Mouse (Mus musculus) heart, embryonic 14.5 days (tissue): Measurements from ENCODE around the gene Eif2s1. TPM values are rescaled to one million over a fixed set of nuclear protein-coding genes. Genes with fewer than 3 reads are reported as not detected.

Experiments used
- ATAC-seq: fragments of 200-750 bp; cut with Nextera tagmentation; 2 replicates; pipeline ENCODE4 v1.8.0; 2017; ENCODE audit warnings: low read depth, moderate TSS enrichment; ENCODE audit not compliant: insufficient number of reproducible peaks, insufficient read depth, low FRiP score
- H3K27ac ChIP-seq, 2 experiments: fragments of 200-500 bp in 1 of 2; fragments of 300-500 bp in 1 of 2; sonication (generic) in 1 of 2; replicated peaks in 1 of 2; 2 replicates each; pipeline ENCODE4 v1.5.1; 2012 to 2014; ENCODE audit warnings: low read depth in 2 of 2, low read length in 2 of 2, control low read depth in 1 of 2, mild to moderate bottlenecking in 1 of 2, mixed read lengths in 1 of 2; ENCODE audit not compliant: control insufficient read depth in 1 of 2, insufficient read depth in 1 of 2
- H3K27me3 ChIP-seq: fragments of 300-500 bp; sonication (generic); 2 replicates; pipeline ENCODE4 v1.6.1; 2014; ENCODE audit warnings: mild to moderate bottlenecking, low read length, control low read depth; ENCODE audit not compliant: control insufficient read depth, insufficient read depth
- H3K36me3 ChIP-seq: fragments of 300-500 bp; sonication (generic); 2 replicates; pipeline ENCODE4 v1.6.1; 2014; ENCODE audit warnings: mild to moderate bottlenecking, control low read depth, low read length, mixed read lengths; ENCODE audit not compliant: control insufficient read depth, insufficient read depth
- H3K4me1 ChIP-seq, 2 experiments: fragments of 200-500 bp in 1 of 2; fragments of 300-500 bp in 1 of 2; sonication (generic) in 1 of 2; 2 replicates each; pipeline ENCODE4 v1.6.1; 2012 to 2014; ENCODE audit warnings: low read length in 2 of 2, control low read depth in 1 of 2, mixed read lengths in 1 of 2; ENCODE audit not compliant: control insufficient read depth in 2 of 2, insufficient read depth in 2 of 2
- H3K4me2 ChIP-seq: fragments of 300-500 bp; sonication (generic); 2 replicates; pipeline ENCODE4 v1.6.1; 2014; ENCODE audit warnings: mild to moderate bottlenecking, low read length
- H3K4me3 ChIP-seq, 2 experiments: fragments of 200-500 bp in 1 of 2; fragments of 300-500 bp in 1 of 2; sonication (generic) in 1 of 2; 2 replicates each; pipeline ENCODE4 v1.5.1; 2012 to 2014; ENCODE audit warnings: low read length in 2 of 2, mild to moderate bottlenecking in 2 of 2, control low read depth in 1 of 2, low read depth in 1 of 2, moderate library complexity in 1 of 2; ENCODE audit not compliant: control insufficient read depth in 1 of 2, insufficient read depth in 1 of 2
- H3K9ac ChIP-seq: fragments of 300-500 bp; sonication (generic); 2 replicates; pipeline ENCODE4 v1.6.1; 2014; ENCODE audit warnings: mild to moderate bottlenecking, low read length
- H3K9me3 ChIP-seq: fragments of 300-500 bp; sonication (generic); 2 replicates; pipeline ENCODE4 v1.6.1; 2016; ENCODE audit warnings: low read length, control low read depth; ENCODE audit not compliant: control insufficient read depth
- WGBS: fragments of 180-500 bp; shearing (Covaris S2); extraction: QIAGEN DNeasy Blood & Tissue Kit; methylation state at CpG from one replicate; pipeline ENCODE4 v1.1.7; 2014; 5-methylcytosine and 5-hydroxymethylcytosine counted together
- polyA plus RNA-seq: library from polyadenylated mRNA; unstranded; fragments of >200 nt; fragmentation: Nextera tagmentation; extraction: Ambion mirVana; gene quantifications from 2 replicates; pipeline ENCODE4 v1.2.1, GENCODE M21; 2014

The Eif2s1 gene
- polyA plus RNA-seq, 1 experiment from 2014 or later = 139 TPM

- no peaks in the 10 kb centered on the region for H3K9me3 ChIP-seq
- H3K27me3 ChIP-seq = no peaks in the 10 kb centered on the region
- H3K4me3 ChIP-seq = peak overlapping the region; percentile 83 to 91
- WGBS = under 1% methylated on average over 22 of the region's 22 CpGs
- H3K9ac ChIP-seq = peak overlapping the region; percentile 93
- ATAC-seq = no peak; the same call in 1 of the 2 replicates
- peak overlapping the region; percentile 85 to 96 for H3K27ac ChIP-seq
- peaks cover 10% of the 10 kb centered on the region for H3K36me3 ChIP-seq
- peak overlapping the region; percentile 70 for H3K4me2 ChIP-seq
- peaks cover 2 to 20% of the 10 kb centered on the region in 2 experiments; a peak in 3 of 4 replicates for H3K4me1 ChIP-seq
Measured at GRCm38 (mm10) chr12:78862254-78862730, 673 bp downstream of the Eif2s1 start.

DNA sequence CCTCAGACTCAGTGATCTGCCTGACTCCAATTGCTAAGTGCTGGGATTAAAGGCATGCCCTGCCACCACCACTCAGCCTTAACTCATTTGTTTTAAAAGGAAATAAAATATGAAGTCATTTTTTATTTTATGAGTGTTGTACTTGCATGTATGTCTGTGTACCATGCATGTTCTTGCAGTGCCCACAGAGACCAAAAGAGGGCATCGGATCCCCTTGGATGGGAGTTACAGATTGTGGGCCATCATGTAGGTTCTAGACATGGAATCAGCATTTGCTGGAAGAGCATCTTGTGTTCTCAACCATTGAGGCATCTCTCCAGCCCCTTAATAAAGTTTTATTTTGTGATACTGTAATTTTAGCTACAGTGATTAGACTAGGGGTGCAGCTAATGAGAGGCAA is 3.8 kb downstream of the Eif2s1 start:
- H3K27me3 ChIP-seq = no peaks in the 10 kb centered on the region
- H3K4me1 ChIP-seq = peaks cover 2 to 9% of the 10 kb centered on the region in 2 experiments; a peak in 2 of 4 replicates
- no peak overlapping the region for H3K27ac ChIP-seq
- H3K4me2 ChIP-seq = no peak overlapping the region
- no peaks in the 10 kb centered on the region for H3K9me3 ChIP-seq
- H3K9ac ChIP-seq = no peak overlapping the region
- no peak overlapping the region for H3K4me3 ChIP-seq
- peaks cover 36% of the 10 kb centered on the region for H3K36me3 ChIP-seq
- no peak for ATAC-seq
- WGBS = 97% methylated on average over 1 of the region's 1 CpGs

- Histone ChIP-seq H3K9ac (no peak overlapping the region), H3K27ac (no peak overlapping the region), H3K36me3 (peaks cover 50% of the 10 kb centered on the region), H3K27me3 (no peaks in the 10 kb centered on the region), H3K4me1 (peaks cover 0 to 2% of the 10 kb centered on the region in 2 experiments; a peak in 2 of 4 replicates), H3K4me3 (no peak overlapping the region), H3K4me2 (no peak overlapping the region), H3K9me3 (no peaks in the 10 kb centered on the region)
- ATAC-seq = no peak
- WGBS = 84% methylated on average over 1 of the region's 1 CpGs
Measured at GRCm38 (mm10) chr12:78868115-78868514, 6.5 kb downstream of the Eif2s1 start.

DNA sequence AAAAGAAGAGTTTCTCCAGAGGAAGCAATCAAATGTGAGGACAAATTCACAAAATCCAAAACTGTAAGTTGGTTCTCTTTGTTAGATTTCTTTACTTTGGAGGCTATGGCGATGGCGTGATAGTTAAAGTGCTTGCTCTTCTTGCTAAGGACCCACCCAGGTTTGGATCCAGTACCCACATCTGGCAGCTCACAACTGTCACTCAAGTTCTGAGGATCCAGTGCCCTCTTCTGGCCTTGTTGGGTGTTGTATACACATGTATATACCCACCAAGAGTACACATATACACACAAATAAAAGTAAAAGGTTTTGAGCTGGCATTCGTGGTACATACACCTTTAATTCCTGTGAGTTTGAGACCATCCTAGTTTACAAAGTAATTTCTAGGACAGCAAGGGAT is 13.0 kb downstream of the Eif2s1 start:
- ATAC-seq = no peak
- no peaks in the 10 kb centered on the region for H3K9me3 ChIP-seq
- WGBS = 97% methylated on average over 3 of the region's 3 CpGs
- H3K4me2 ChIP-seq = no peak overlapping the region
- H3K4me1 ChIP-seq = no peaks in the 10 kb centered on the region
- H3K9ac ChIP-seq = no peak overlapping the region
- H3K4me3 ChIP-seq = no peak overlapping the region
- H3K36me3 ChIP-seq = peaks cover 76% of the 10 kb centered on the region
- H3K27me3 ChIP-seq = no peaks in the 10 kb centered on the region
- no peak overlapping the region for H3K27ac ChIP-seq

- no peak overlapping the region for H3K27ac ChIP-seq
- H3K4me1 ChIP-seq = peaks cover 0 to 14% of the 10 kb centered on the region in 2 experiments; a peak in 3 of 4 replicates
- H3K4me2 ChIP-seq = no peak overlapping the region
- H3K9ac ChIP-seq = no peak overlapping the region
- WGBS = 63% methylated on average over 1 of the region's 1 CpGs
- H3K36me3 ChIP-seq = peaks cover 25% of the 10 kb centered on the region
- no peaks in the 10 kb centered on the region for H3K27me3 ChIP-seq
- ATAC-seq = no peak
- H3K9me3 ChIP-seq = peaks cover 5% of the 10 kb centered on the region; the same call in 1 of the 2 replicates
- no peak overlapping the region for H3K4me3 ChIP-seq
Measured at GRCm38 (mm10) chr12:78890062-78890461, 28.4 kb downstream of the Eif2s1 start.

GRCm38 (mm10) chr12:78891149-78891548 is 29.5 kb downstream of the Eif2s1 start:
- Histone ChIP-seq H3K9ac (no peak overlapping the region), H3K4me1 (peaks cover 0 to 14% of the 10 kb centered on the region in 2 experiments; a peak in 3 of 4 replicates), H3K4me2 (no peak overlapping the region), H3K36me3 (peaks cover 14% of the 10 kb centered on the region), H3K27me3 (no peaks in the 10 kb centered on the region), H3K4me3 (no peak overlapping the region), H3K27ac (no peak overlapping the region), H3K9me3 (peaks cover 5% of the 10 kb centered on the region; the same call in 1 of the 2 replicates)
- no peak for ATAC-seq
- 69% methylated on average over 2 of the region's 2 CpGs for WGBS

GRCm38 (mm10) chr12:78897861-78898260 is 36.2 kb downstream of the Eif2s1 start:
- no peak overlapping the region for H3K4me2 ChIP-seq
- no peaks in the 10 kb centered on the region for H3K9me3 ChIP-seq
- no peaks in the 10 kb centered on the region for H3K27me3 ChIP-seq
- no peak overlapping the region for H3K9ac ChIP-seq
- no peaks in the 10 kb centered on the region for H3K36me3 ChIP-seq
- no peak for ATAC-seq
- WGBS = 100% methylated on average over 1 of the region's 1 CpGs
- H3K27ac ChIP-seq = no peak overlapping the region
- H3K4me1 ChIP-seq = no peaks in the 10 kb centered on the region
- H3K4me3 ChIP-seq = no peak overlapping the region

GRCm38 (mm10) chr12:78901467-78901866 is 39.8 kb downstream of the Eif2s1 start:
- Histone ChIP-seq H3K4me2 (no peak overlapping the region), H3K9me3 (no peaks in the 10 kb centered on the region), H3K27me3 (no peaks in the 10 kb centered on the region), H3K4me3 (no peak overlapping the region), H3K4me1 (peaks cover 0 to 2% of the 10 kb centered on the region in 2 experiments; a peak in 1 of 4 replicates), H3K27ac (no peak overlapping the region), H3K9ac (no peak overlapping the region), H3K36me3 (no peaks in the 10 kb centered on the region)
- no peak for ATAC-seq
- WGBS = 82% methylated on average over 5 of the region's 5 CpGs
